Mouse (Mus musculus) heart, adult 2 months (tissue): ENCODE results near the gene Mpp2. TPM values are rescaled to one million over a fixed set of nuclear protein-coding genes. Genes with fewer than 3 reads are reported as not detected.
A peak's percentile ranks its signal among the peaks of the same experiment; 100 is the strongest.

Experiments
- DNase-seq, 2 experiments: peaks; one replicate each; pipeline ENCODE4 v3.0.0; 2021
- H3K27ac ChIP-seq: fragments of 200-600 bp; 2 replicates; pipeline ENCODE4 v1.8.1; 2022
- H3K27me3 ChIP-seq: fragments of 200-500 bp; 2 replicates; pipeline ENCODE4 v1.6.1; 2012; ENCODE audit warnings: mild to moderate bottlenecking, low read length, inconsistent platforms, mixed read lengths; ENCODE audit not compliant: control insufficient read depth, insufficient read depth
- H3K36me3 ChIP-seq: fragments of 200-500 bp; 2 replicates; pipeline ENCODE4 v1.6.1; 2012; ENCODE audit warnings: low read length, inconsistent platforms; ENCODE audit not compliant: control insufficient read depth, insufficient read depth
- H3K4me1 ChIP-seq: fragments of 200-500 bp; 2 replicates; pipeline ENCODE4 v1.6.1; 2011; ENCODE audit warnings: low read length; ENCODE audit not compliant: control insufficient read depth, insufficient read depth
- H3K4me3 ChIP-seq: fragments of 200-600 bp; 2 replicates; pipeline ENCODE4 v1.8.1; 2022
- H3K79me2 ChIP-seq: fragments of 200-500 bp; replicated peaks from 2 replicates; pipeline ENCODE4 v1.6.1; 2012; ENCODE audit warnings: mild to moderate bottlenecking, inconsistent platforms, low read length, moderate library complexity, mixed read lengths; ENCODE audit not compliant: control insufficient read depth, insufficient read depth
- H3K9ac ChIP-seq: fragments of 200-500 bp; 2 replicates; pipeline ENCODE4 v1.6.1; 2012; ENCODE audit warnings: low read depth, mild to moderate bottlenecking, control low read depth, inconsistent platforms, low read length, mixed read lengths
- CTCF ChIP-seq: fragments of 200-600 bp; IDR thresholded peaks from 2 replicates; pipeline ENCODE4 v1.8.1; 2022; ENCODE audit warnings: antibody characterized with exemption, mild to moderate bottlenecking, moderate library complexity
- EP300 ChIP-seq: fragments of 200-500 bp; IDR thresholded peaks from 2 replicates; pipeline ENCODE4 v1.6.1; 2011; ENCODE audit warnings: low read depth, low read length, control low read depth; ENCODE audit not compliant: insufficient read depth
- POLR2A ChIP-seq: fragments of 200-500 bp; IDR thresholded peaks from 2 replicates; pipeline ENCODE4 v1.6.1; 2011; ENCODE audit warnings: mild to moderate bottlenecking, low read depth, low read length, control low read depth; ENCODE audit not compliant: insufficient read depth
- WGBS: fragments of 180-500 bp; shearing (Covaris S2); methylation state at CpG from one replicate; pipeline ENCODE4 v1.1.7; 2018; 5-methylcytosine and 5-hydroxymethylcytosine counted together
- intact Hi-C: fragments of 180-260 bp; cut with DNase I; formaldehyde crosslinking; loops from one replicate; pipeline ENCODE4 v1.15.1; 2025
- polyA plus RNA-seq: library from polyadenylated mRNA; depleted of rRNA; stranded (reverse); fragments of >200 nt; gene quantifications from 2 replicates; pipeline ENCODE4 v1.2.3, GENCODE M21; 2012
- total RNA-seq, 2 experiments: library from RNA; stranded (reverse); gene quantifications; 2 replicates each; pipeline ENCODE4 v1.2.3; 2021

The Mpp2 gene
- total and polyA plus RNA-seq, 3 experiments, result 2.3 to 5.3 (median 2.6) TPM

GRCm38 (mm10) chr11:102084159-102084558 is 4.2 kb downstream of the Mpp2 start:
- TF ChIP-seq EP300, result no peak
- TF ChIP-seq POLR2A, result no peak
- TF ChIP-seq CTCF, result no peak
- intact Hi-C loops, result no loop called here
- H3K4me3 ChIP-seq, result no peak overlapping the region

DNA sequence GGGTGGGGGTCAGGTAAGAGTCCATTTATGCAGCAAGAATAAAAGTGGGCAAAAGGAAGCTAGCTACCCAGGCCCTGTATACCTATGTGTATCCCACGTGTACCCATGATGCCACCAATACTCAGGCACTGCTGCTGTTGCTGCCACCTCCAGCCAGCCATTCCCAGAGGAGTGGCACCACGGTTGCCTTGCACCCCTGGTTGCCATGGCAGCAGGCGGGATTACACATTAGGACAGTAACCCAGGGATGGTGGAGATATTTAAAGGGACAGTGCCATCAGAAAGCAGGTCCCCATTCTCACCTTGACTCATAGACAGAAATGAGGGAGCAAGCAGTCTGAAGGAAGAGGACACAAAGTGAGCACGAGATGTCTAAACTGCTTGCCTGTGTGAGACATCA is 5.1 kb downstream of the Mpp2 start:
- Histone ChIP-seq H3K4me3 (no peak overlapping the region), H3K36me3 (no peaks in the 10 kb centered on the region), H3K27ac (no peak overlapping the region), H3K79me2 (no peaks in the 10 kb centered on the region), H3K27me3 (peaks cover 2% of the 10 kb centered on the region; the same call in 1 of the 2 replicates), H3K9ac (no peak overlapping the region), H3K4me1 (no peaks in the 10 kb centered on the region; the same call in 1 of the 2 replicates)
- TF ChIP-seq EP300 (no peak), POLR2A (no peak), CTCF (no peak)
- intact Hi-C loops, result no loop called here
- no peak for DNase-seq
- 75% methylated on average over 4 of the region's 4 CpGs for WGBS

More at GRCm38 (mm10) chr11:102084159-102084558, 4.2 kb downstream of the Mpp2 start:
- H3K27ac ChIP-seq, result no peak overlapping the region
- no peaks in the 10 kb centered on the region for H3K36me3 ChIP-seq
- H3K79me2 ChIP-seq, result no peaks in the 10 kb centered on the region
- H3K9ac ChIP-seq, result no peak overlapping the region
- no peak for DNase-seq
- H3K27me3 ChIP-seq, result peaks cover 2% of the 10 kb centered on the region; the same call in 1 of the 2 replicates
- H3K4me1 ChIP-seq, result no peaks in the 10 kb centered on the region; the same call in 1 of the 2 replicates
- 65% methylated on average over 7 of the region's 7 CpGs for WGBS

DNA sequence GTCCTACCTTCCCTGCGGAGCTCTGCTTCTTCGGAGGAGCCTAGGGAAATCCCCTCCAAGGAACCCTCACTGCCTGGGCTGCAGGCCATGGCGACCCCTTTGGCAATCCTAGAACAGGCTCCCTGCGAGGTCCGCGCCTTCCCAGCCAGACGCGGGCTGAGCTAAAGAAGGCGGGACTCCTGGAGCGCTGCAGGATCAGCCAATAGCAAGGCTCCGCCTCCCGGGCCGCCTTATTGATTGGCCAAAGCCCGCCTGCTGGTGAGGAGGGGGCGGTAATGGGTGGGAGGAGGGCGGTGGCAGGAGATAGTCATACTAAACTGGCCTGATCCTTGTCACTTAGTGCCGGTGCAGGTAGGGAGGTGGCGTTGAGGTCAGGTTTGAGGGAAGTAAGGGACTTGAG is 6.0 kb downstream of the Mpp2 start:
- TF ChIP-seq POLR2A, result no peak
- H3K4me3 ChIP-seq, result no peak overlapping the region
- peak; percentile 48 to 54 for DNase-seq
- no peaks in the 10 kb centered on the region for H3K79me2 ChIP-seq
- H3K9ac ChIP-seq, result no peak overlapping the region
- no peaks in the 10 kb centered on the region; the same call in 1 of the 2 replicates for H3K4me1 ChIP-seq
- H3K36me3 ChIP-seq, result no peaks in the 10 kb centered on the region
- no peak overlapping the region for H3K27ac ChIP-seq
- H3K27me3 ChIP-seq, result peaks cover 2% of the 10 kb centered on the region; the same call in 1 of the 2 replicates
- intact Hi-C loops, result no loop called here
- WGBS, result 4% methylated on average over 18 of the region's 18 CpGs

- no peak overlapping the region for H3K4me3 ChIP-seq
- H3K36me3 ChIP-seq, result no peaks in the 10 kb centered on the region
- intact Hi-C loops, result no loop called here
- no peak overlapping the region for H3K9ac ChIP-seq
- H3K4me1 ChIP-seq, result no peaks in the 10 kb centered on the region
- no peaks in the 10 kb centered on the region for H3K79me2 ChIP-seq
- TF ChIP-seq POLR2A (no peak), CTCF (no peak), EP300 (no peak)
- DNase-seq, result no peak
- H3K27ac ChIP-seq, result no peak overlapping the region
- whole genome bisulfite sequencing, result 82% methylated on average over 14 of the region's 14 CpGs
- no peaks in the 10 kb centered on the region for H3K27me3 ChIP-seq
Measured at GRCm38 (mm10) chr11:102073722-102074121, 14.6 kb downstream of the Mpp2 start.

- H3K4me1 ChIP-seq, result no peaks in the 10 kb centered on the region
- WGBS, result 81% methylated on average over 5 of the region's 5 CpGs
- H3K9ac ChIP-seq, result no peak overlapping the region
- no peaks in the 10 kb centered on the region for H3K36me3 ChIP-seq
- no peaks in the 10 kb centered on the region for H3K27me3 ChIP-seq
- TF ChIP-seq CTCF (no peak), EP300 (no peak), POLR2A (no peak)
- no peak overlapping the region for H3K4me3 ChIP-seq
- DNase-seq, result no peak
- H3K79me2 ChIP-seq, result no peaks in the 10 kb centered on the region
- H3K27ac ChIP-seq, result no peak overlapping the region
- intact Hi-C loops, result no loop called here
Measured at GRCm38 (mm10) chr11:102072729-102073128, 15.6 kb downstream of the Mpp2 start.

DNA sequence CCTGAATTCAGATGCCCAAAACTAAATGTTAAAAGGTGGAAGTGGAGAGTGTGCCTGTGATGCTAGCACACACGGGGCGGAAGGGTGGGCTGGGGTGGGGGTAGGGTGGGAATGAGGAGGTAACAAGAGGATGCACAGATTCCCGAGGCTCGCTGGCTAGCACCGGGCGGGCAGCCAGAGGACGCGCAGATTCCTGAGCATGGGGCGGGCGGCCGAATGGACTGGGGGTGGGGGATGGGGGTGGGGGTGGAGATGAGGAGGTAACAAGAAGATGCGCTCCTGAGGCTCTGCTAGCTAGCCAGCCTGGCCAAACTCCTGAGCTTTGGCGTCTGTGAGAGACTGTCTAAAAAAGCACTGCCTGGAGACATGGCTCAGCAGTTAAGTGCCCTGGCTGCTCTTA is 17.9 kb downstream of the Mpp2 start:
- no peaks in the 10 kb centered on the region for H3K79me2 ChIP-seq
- no peaks in the 10 kb centered on the region for H3K4me1 ChIP-seq
- 2% methylated on average over 13 of the region's 13 CpGs for WGBS
- H3K9ac ChIP-seq, result no peak overlapping the region
- no peak overlapping the region for H3K4me3 ChIP-seq
- intact Hi-C loops, result no loop called here
- H3K27ac ChIP-seq, result no peak overlapping the region
- H3K36me3 ChIP-seq, result no peaks in the 10 kb centered on the region
- no peaks in the 10 kb centered on the region for H3K27me3 ChIP-seq
- no peak for DNase-seq
- TF ChIP-seq CTCF (no peak), EP300 (no peak), POLR2A (no peak)
